Mouse (Mus musculus) stomach, embryonic 16.5 days (tissue): ENCODE measurements around the gene Itpr2. TPM values are rescaled to one million over a fixed set of nuclear protein-coding genes. Genes with fewer than 3 reads are reported as not detected.

Experiments used
- ATAC-seq: fragments of 200-750 bp; cut with Nextera tagmentation; 2 replicates; pipeline ENCODE4 v1.8.0; 2017; ENCODE audit warnings: moderate number of reproducible peaks, moderate TSS enrichment; ENCODE audit not compliant: insufficient read depth, low FRiP score
- H3K27ac ChIP-seq: fragments of 300-500 bp; sonication (generic); 2 replicates; pipeline ENCODE4 v1.5.1; 2014; ENCODE audit warnings: low read length
- H3K27me3 ChIP-seq: fragments of 300-500 bp; sonication (generic); 2 replicates; pipeline ENCODE4 v1.6.1; 2014; ENCODE audit warnings: low read length, control low read depth, mixed read lengths; ENCODE audit not compliant: control insufficient read depth, insufficient read depth
- H3K36me3 ChIP-seq: fragments of 300-500 bp; sonication (generic); 2 replicates; pipeline ENCODE4 v1.6.1; 2014; ENCODE audit warnings: low read length; ENCODE audit not compliant: control insufficient read depth, insufficient read depth
- H3K4me1 ChIP-seq: fragments of 300-500 bp; sonication (generic); 2 replicates; pipeline ENCODE4 v1.6.1; 2014; ENCODE audit warnings: low read length, control low read depth, mixed read lengths; ENCODE audit not compliant: control insufficient read depth, insufficient read depth
- H3K4me2 ChIP-seq: fragments of 300-500 bp; sonication (generic); 2 replicates; pipeline ENCODE4 v1.6.1; 2014; ENCODE audit warnings: low read depth, low read length, mixed read lengths
- H3K4me3 ChIP-seq: fragments of 300-500 bp; sonication (generic); replicated peaks from 2 replicates; pipeline ENCODE4 v1.5.1; 2014; ENCODE audit warnings: mild to moderate bottlenecking, low read length
- H3K9ac ChIP-seq: fragments of 300-500 bp; sonication (generic); 2 replicates; pipeline ENCODE4 v1.6.1; 2014; ENCODE audit warnings: low read length
- H3K9me3 ChIP-seq: fragments of 300-500 bp; sonication (generic); replicated peaks from 2 replicates; pipeline ENCODE4 v1.6.1; 2016; ENCODE audit warnings: low read length, control low read depth; ENCODE audit not compliant: control insufficient read depth
- WGBS: fragments of 180-500 bp; shearing (Covaris S2); extraction: QIAGEN DNeasy Blood & Tissue Kit; methylation state at CpG from one replicate; pipeline ENCODE4 v1.1.7; 2014; 5-methylcytosine and 5-hydroxymethylcytosine counted together
- polyA plus RNA-seq: library from polyadenylated mRNA; unstranded; fragments of >200 nt; fragmentation: Nextera tagmentation; extraction: Ambion mirVana; gene quantifications from 2 replicates; pipeline ENCODE4 v1.2.1, GENCODE M21; 2015

The Itpr2 gene
- polyA plus RNA-seq = 13.2 and 14.8 TPM in 2 replicates

DNA sequence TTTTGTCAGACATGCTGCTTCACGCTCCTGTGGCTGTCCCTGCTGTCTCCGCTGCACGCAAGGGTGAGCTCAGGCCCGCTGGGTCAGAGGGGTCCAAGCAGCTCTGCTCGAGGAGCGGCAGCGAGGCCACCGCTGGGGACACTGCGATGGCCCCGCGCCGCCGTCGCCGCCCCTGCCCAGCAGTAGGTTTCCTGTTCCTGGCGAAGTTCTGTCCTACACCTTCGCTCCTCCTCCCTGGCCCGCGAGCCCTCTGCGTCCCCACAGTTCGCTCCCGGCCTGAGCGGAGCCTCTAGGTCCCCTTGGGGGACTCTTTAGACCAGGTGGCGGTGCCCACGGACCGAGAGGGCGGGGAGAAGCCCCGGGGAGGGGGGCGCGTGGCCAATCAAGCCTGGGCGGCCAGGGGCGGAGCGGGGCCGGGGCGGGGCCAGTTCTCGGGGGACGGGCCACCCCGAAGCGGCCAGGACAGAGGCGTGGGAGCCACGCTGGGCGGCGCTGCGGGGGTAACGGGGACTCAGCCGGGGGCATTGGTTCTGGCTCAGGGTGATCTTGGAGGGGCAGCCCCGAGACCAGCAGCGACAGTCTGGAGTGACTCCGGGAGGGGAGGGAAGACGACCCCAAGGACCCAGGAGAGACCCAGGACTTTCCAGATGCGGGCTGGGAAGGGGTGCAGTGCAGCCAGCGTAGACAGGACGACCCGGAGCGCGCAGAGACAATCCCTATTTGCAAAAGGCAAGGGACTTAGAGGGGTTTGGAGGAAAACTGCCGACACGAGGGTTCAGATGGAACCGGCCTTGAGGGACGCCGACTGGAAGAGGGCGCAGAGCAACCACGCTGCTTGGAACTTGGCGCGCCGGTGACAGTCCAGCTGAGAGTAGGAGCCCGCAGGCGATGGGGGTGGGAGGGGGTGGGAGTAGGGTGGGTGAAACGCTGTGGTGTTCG lies at the start of gene Itpr2:
Itpr2 (minus strand) TSS at position 358 of the 939 bp plus-strand sequence.
- Histone ChIP-seq H3K4me1 (peaks cover 8% of the 10 kb centered on the region; the same call in 1 of the 2 replicates), H3K27me3 (no peaks in the 10 kb centered on the region), H3K36me3 (no peaks in the 10 kb centered on the region), H3K9ac (peak within 1 kb of the TSS; percentile 84), H3K4me2 (peak within 1 kb of the TSS; percentile 96), H3K27ac (peak within 1 kb of the TSS; percentile 55), H3K9me3 (no peaks in the 10 kb centered on the region), H3K4me3 (peak within 1 kb of the TSS; percentile 71)
- WGBS = under 1% methylated on average over 70 of the region's 70 CpGs
- peak; percentile 96 for ATAC-seq

DNA sequence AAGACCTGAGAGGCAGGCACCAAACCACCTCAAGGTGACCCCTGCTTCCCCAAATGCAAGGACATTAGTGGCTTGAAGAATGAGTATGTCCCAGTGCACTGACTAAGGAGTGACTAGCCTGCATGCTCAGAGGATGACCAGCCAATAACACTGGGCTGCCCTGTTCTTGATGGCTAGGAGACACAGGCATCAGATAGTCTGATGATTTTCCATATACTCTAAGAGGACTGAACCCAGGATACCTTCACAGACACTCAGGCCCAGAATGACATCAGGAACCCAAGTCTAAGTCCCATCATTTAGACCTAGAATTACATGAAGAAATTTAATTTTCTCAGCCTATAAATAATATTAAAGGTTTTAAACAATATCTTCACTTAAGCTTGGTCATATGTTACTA lies 49.3 kb upstream of the Itpr2 start:
- no peak overlapping the region for H3K4me2 ChIP-seq
- ATAC-seq = no peak
- H3K36me3 ChIP-seq = peaks cover 32% of the 10 kb centered on the region

DNA sequence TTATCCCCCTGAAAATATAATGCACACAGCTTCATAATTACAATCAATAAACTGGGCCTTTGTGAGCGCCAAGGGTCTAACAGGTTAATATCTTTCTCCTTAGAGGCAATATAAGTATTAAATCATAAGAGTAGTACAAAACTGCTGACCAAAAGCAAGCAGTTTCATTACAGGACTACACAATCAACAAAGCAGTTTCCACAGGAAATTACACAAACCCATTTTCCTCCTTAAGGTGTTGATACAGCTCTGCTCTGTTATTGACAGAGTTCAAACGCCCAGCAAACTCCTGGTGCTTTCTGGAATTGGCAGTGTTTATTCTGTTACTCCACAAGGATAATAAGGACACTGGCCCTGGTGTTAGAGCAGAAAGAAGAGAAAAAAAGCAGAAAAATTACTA lies 48.4 kb upstream of the Itpr2 start:
- WGBS = 76% methylated on average over 2 of the region's 2 CpGs
- H3K27ac ChIP-seq = no peak overlapping the region
- no peaks in the 10 kb centered on the region for H3K4me1 ChIP-seq
- no peak overlapping the region for H3K9ac ChIP-seq
- no peaks in the 10 kb centered on the region for H3K9me3 ChIP-seq
- no peak for ATAC-seq
- no peaks in the 10 kb centered on the region for H3K27me3 ChIP-seq
- peaks cover 26% of the 10 kb centered on the region for H3K36me3 ChIP-seq
- no peak overlapping the region for H3K4me2 ChIP-seq
- no peak overlapping the region for H3K4me3 ChIP-seq

More for the DNA sequence above, 49.3 kb upstream of the Itpr2 start:
- Histone ChIP-seq H3K9ac (no peak overlapping the region), H3K4me1 (no peaks in the 10 kb centered on the region), H3K4me3 (no peak overlapping the region), H3K27me3 (no peaks in the 10 kb centered on the region), H3K27ac (no peak overlapping the region), H3K9me3 (no peaks in the 10 kb centered on the region)

DNA sequence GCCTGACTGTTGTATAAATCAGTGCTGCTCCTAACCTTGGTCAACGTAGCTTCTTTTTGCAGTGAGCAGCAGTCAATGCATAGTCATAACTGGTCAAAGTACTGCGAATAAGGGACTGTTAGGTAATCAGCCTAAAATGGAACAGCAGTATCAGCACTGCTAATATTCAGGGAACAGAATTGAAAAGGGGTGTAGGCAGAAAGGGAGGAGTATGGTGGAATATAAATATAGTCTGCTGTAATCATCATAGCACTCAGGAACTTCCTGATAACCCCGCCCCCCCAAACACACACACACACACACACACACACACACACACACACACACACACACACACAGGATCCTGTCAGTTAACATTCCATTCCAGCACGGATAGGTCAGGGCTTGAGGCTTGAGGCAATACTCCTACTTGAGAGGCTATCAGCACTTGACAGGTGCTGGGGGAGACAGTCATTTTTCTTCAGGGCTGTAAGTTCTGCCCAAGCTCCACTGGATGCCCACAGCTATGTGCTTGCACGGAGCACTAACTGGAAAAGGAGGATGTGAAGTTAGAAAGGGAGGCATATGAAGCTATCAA lies 43.4 kb upstream of the Itpr2 start:
- Histone ChIP-seq H3K4me3 (no peak overlapping the region), H3K4me2 (no peak overlapping the region), H3K4me1 (no peaks in the 10 kb centered on the region), H3K27ac (no peak overlapping the region), H3K9me3 (no peaks in the 10 kb centered on the region), H3K27me3 (no peaks in the 10 kb centered on the region), H3K9ac (no peak overlapping the region), H3K36me3 (peaks cover 11% of the 10 kb centered on the region)
- ATAC-seq = no peak; the same call in 1 of the 2 replicates
- 70% methylated on average over 5 of the region's 5 CpGs for WGBS

DNA sequence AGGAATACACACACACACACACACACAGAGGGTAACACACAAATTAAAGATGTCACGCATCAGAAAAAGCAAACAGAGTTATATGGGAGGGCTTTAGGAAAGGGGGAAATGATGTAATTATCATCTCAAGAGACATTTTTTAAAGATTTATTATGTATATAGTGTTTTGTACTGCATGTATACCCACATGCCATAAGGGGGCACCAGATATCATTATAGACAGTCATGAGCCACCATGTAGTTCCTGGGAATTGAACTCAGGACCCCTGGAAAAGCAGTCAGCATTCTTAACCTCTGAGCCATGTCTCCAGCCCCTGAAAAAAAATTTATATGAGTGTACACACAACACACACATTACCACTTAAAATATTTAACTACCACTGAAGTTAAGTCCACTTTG lies 42.6 kb upstream of the Itpr2 start:
- H3K4me2 ChIP-seq = no peak overlapping the region
- H3K27me3 ChIP-seq = no peaks in the 10 kb centered on the region
- ATAC-seq = no peak
- H3K27ac ChIP-seq = no peak overlapping the region
- H3K36me3 ChIP-seq = peaks cover 7% of the 10 kb centered on the region; the same call in 1 of the 2 replicates
- H3K9me3 ChIP-seq = no peaks in the 10 kb centered on the region
- no peaks in the 10 kb centered on the region for H3K4me1 ChIP-seq
- no peak overlapping the region for H3K4me3 ChIP-seq
- no peak overlapping the region for H3K9ac ChIP-seq
- 88% methylated on average over 1 of the region's 1 CpGs for WGBS

DNA sequence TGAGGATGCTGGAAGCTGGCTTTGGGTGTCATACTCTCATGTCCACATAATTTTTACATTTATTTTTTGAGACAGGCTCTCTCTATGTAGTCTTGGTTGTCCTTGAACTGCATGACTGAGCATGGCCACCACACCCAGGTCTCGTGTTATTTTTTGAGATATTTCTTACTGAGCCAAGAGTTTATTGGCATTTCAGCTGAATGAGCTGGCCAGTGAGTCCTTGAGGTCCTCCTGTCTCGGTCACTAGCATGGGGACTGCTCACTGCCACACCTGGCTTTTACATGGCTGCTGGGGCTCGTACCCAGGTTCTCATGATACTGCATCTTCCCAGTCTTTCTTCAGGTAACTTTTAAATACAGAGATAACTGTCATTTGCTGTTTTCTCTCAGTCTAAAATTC lies 38.4 kb upstream of the Itpr2 start:
- Histone ChIP-seq H3K4me3 (no peak overlapping the region), H3K4me1 (no peaks in the 10 kb centered on the region), H3K9me3 (no peaks in the 10 kb centered on the region), H3K4me2 (no peak overlapping the region), H3K27ac (no peak overlapping the region), H3K36me3 (no peaks in the 10 kb centered on the region), H3K9ac (no peak overlapping the region), H3K27me3 (no peaks in the 10 kb centered on the region)
- 83% methylated on average over 3 of the region's 3 CpGs for WGBS
- ATAC-seq = no peak

DNA sequence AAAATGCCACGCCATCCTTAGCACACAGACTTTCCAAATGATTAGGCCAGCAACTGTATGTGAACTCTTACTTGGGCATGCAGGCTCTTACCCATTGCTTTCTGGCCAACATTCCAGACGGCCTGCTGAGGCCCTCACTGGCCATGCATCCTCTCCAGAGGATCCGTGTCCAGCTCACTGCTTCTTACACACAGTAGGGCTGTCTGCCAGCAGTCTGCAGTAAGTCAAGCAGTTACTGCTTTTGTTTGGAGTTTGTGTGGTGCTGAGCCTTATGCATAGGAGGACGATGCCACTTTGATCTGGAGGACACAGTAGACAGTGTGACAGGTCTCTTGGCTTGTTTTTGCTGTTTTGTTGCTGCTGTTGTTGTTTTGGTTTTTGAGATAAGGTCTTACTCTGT lies 36.6 kb upstream of the Itpr2 start:
- 60% methylated on average over 4 of the region's 4 CpGs for WGBS
- no peak overlapping the region for H3K9ac ChIP-seq
- no peaks in the 10 kb centered on the region for H3K9me3 ChIP-seq
- H3K4me3 ChIP-seq = no peak overlapping the region
- H3K27ac ChIP-seq = no peak overlapping the region
- H3K27me3 ChIP-seq = no peaks in the 10 kb centered on the region
- no peaks in the 10 kb centered on the region for H3K4me1 ChIP-seq
- no peak overlapping the region for H3K4me2 ChIP-seq
- no peak for ATAC-seq
- no peaks in the 10 kb centered on the region for H3K36me3 ChIP-seq

DNA sequence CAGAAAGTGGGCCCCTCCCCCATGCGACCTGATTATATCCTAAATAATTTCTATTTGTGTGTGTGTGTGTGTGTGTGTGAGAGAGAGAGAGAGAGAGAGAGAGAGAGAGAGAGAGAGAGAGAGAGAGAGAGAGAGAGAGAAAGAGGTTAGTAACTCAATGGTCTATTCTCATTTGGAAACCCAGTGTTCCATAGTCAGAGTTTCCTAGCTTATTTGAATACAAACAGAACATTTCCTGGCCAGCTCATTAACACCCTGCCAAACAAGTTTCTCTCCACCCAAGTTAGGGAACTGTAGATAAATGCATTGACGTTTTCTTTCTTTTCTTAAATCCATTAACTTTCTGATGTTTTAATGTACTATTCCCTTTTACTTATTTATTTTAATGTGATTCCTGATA lies 36.0 kb upstream of the Itpr2 start:
- no peak overlapping the region for H3K27ac ChIP-seq
- no peaks in the 10 kb centered on the region for H3K36me3 ChIP-seq
- no peak overlapping the region for H3K4me2 ChIP-seq
- no peak overlapping the region for H3K9ac ChIP-seq
- no peak overlapping the region for H3K4me3 ChIP-seq
- no peaks in the 10 kb centered on the region for H3K4me1 ChIP-seq
- WGBS = 33% methylated on average over 2 of the region's 2 CpGs
- no peaks in the 10 kb centered on the region for H3K27me3 ChIP-seq
- no peaks in the 10 kb centered on the region for H3K9me3 ChIP-seq
- no peak for ATAC-seq

DNA sequence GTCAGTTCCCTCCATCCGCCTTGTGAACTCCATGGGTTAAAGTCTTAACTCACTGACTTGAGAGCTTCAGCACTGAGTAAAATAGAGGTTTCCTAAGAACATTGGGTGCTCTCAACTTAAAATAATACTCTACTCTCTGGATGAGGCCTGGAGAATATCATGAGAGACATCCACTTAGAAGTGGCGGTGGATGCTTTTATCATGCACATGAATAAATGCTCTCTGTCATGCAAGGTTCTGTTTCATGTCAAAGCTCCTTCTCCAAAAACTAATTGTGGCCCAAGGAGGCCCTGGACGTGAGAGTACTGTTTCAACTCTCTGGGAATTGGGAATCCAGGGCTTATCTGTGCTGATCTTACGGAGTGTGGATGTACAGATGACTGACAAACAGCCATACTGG lies 35.1 kb upstream of the Itpr2 start:
- Histone ChIP-seq H3K27ac (no peak overlapping the region), H3K4me2 (no peak overlapping the region), H3K36me3 (no peaks in the 10 kb centered on the region), H3K9ac (no peak overlapping the region), H3K4me1 (no peaks in the 10 kb centered on the region), H3K4me3 (no peak overlapping the region), H3K27me3 (no peaks in the 10 kb centered on the region), H3K9me3 (no peaks in the 10 kb centered on the region)
- 58% methylated on average over 4 of the region's 4 CpGs for WGBS
- ATAC-seq = peak; percentile 72; the same call in 1 of the 2 replicates
